Mouse (Mus musculus) megakaryocyte, adult 5-6 weeks (primary cell): ENCODE results near the gene Usp29. TPM values are rescaled to one million over a fixed set of nuclear protein-coding genes. Genes with fewer than 3 reads are reported as not detected.
"Not testable (repeated sequence)": the region's sequence is repeated elsewhere in the genome, so short reads cannot be mapped to it uniquely, and the experiment has no call there.

ENCODE experiments used
- ATAC-seq: 2 replicates; pipeline ENCODE4 v1.8.0; 2016; ENCODE audit warnings: mild to moderate bottlenecking, inconsistent platforms; ENCODE audit not compliant: poor library complexity, severe bottlenecking
- total RNA-seq, 2 experiments: library from RNA; stranded (forward) in 1 of 2; stranded (reverse) in 1 of 2; fragments of 153-499, 151-499 nt in 1 of 2; fragments of 221-1000, 200-1000 nt in 1 of 2; gene quantifications; 2 replicates each; pipeline versions ENCODE4 v1.2.3 to v1.2.4; 2015 to 2017

Usp29 gene
- total RNA-seq, 2 experiments from 2014 or later: not detected

DNA sequence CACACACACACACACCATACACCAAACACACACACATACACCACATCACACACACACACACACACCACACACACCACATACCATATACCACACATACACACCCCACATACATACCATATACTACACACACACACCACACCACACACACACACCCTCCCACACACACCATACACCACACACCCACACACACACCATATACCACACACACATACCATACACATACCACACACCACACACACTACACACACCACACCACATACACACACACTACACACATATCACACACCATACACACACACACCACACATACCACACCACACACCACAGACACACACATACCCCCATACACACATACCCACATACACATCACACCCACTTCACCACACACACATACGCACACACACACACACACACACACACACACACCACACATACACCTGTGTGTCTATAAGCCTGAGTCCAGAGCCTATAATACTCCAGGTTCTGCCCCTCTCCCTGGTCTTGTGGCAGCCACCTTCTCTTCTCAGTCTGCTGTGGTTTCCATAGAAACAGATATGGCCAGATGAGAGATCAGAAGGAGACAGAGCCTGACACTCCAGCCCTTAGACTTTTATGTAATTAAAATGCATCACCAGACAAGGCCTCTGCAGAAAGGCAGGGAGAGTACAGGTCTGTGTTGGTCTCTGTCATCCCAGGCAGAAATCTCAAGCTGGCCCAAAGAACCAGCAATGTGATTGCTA is 188.9 kb downstream of the Usp29 start:
- no peak for ATAC-seq

- ATAC-seq: no peak
These were observed 193.1 kb downstream of the Usp29 start for GRCm38 (mm10) chr7:6923515-6923914.

GRCm38 (mm10) chr7:6925926-6926730 is 195.8 kb downstream of the Usp29 start:
- no peak for ATAC-seq

DNA sequence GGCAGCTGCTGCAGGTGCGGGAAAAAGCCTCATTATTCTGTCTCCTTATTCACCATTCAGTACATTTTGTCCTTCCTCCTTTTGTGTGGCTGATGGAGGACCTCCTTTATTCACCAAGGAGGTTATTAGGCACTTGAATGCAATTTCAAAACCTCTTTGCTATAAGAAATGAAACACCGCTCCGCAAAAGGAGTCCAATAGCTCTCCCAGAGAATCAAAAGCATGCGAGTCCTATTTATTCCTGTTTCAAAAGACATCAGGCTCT is 196.3 kb downstream of the Usp29 start:
- ATAC-seq: no peak

- ATAC-seq: no peak
These were observed 198.9 kb downstream of the Usp29 start for GRCm38 (mm10) chr7:6929286-6929685.

- no peak for ATAC-seq
These were observed 204.4 kb downstream of the Usp29 start for GRCm38 (mm10) chr7:6934741-6935140.

- peak; percentile 40; the same call in 1 of the 2 replicates for ATAC-seq
These were observed 206.7 kb downstream of the Usp29 start for GRCm38 (mm10) chr7:6937040-6937439.

DNA sequence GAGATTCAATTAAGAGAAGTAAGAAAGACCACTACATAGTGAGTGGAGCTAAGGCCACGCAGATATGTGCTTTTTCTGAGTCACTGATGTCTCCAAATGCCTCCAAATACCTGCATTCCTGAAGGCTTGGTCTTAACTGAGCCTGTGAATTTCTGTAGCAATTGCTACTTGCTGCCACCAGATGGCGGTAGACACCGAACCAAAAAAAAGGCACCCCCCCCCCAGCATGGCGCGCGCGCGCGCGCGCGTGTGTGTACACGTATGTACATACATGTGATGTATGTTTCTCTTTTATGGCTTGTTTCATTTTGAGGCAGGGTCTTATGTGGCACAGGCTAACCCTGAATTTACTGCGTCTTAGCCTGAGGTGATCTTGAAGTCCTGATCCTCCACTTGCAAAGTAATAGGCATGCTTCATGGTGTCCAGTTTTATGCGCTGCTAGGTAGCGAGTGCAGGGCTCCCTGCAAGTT is 210.4 kb downstream of the Usp29 start:
- peak; percentile 67; the same call in 1 of the 2 replicates for ATAC-seq

DNA sequence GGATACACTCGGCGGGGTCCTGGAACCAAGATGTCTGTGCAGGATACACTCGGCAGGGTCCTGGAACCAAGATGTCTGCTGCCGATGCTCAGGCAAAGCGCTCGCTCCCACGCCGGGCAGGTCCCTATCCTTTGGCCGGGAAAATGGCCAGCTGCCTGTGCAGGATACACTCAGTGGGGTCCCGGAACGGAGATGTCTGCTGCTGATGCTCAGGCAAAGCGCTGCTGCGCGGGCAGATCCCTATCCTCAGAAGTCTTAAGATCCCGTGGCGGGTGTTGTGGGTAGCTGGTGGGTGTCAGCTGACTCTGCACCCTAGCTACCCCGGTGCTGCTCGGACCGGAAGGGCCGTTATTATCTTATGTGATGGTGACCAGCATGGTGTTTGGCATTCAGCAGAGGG is 217.7 kb downstream of the Usp29 start:
- not testable (repeated sequence) for ATAC-seq

DNA sequence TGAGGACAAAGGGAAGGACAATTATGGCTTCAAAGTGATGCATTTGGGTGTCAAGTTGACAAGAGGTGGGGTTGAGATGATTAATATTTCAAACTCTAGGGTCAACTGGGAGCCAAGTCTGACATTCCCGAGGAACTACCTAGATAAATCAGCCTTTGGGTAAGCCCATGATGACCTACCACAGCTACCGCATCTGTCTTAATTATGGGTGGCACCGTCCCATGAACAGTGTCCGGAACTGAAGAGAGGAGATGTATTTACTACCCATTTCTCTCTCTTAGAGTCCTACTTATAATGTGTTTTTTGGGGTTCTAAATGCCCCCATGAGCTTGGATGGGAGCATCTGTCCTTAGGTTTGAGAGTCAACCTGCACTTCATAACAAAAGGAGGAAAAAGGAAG is 226.2 kb downstream of the Usp29 start:
- ATAC-seq: no peak

DNA sequence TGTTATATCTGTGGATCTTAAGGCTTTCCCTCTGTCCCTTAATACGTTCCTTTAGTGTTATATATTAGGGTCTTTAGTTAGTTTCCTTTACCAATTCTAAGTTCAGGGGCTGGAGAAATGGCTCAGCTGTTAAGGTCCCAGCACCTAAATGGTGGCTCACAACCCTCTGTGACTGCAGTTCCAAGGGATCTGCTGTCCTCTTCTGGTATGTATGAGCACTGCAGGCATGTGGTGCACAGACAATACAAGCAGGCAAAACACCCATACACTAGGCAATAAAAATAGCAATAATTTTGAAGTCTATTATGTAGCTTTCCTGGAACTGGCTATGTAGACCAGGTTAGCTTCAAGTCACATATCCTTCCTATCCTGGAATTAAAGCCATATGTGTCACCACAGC is 228.2 kb downstream of the Usp29 start:
- no peak for ATAC-seq

DNA sequence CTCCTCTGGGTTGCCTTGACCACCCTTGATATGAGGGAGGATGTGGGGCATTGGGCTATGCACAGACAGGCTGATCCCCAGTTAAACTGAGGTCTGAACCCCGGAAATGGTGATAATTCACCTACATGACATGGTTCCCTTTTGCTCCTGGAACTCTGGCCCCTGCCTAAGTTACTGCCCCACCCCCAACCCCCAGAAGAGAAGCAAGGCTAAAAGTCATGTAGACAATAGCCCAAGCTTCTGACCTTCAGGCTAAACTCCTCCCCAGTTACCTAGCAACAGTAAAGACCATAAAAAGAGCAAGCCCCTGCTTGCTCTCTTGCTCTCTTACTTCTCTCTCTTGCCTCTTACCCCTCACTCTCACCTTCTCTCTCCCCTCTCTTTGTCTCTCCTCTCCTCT is 243.2 kb downstream of the Usp29 start:
- ATAC-seq: no peak

GRCm38 (mm10) chr7:6976890-6977289 is 246.5 kb downstream of the Usp29 start:
- no peak for ATAC-seq

DNA sequence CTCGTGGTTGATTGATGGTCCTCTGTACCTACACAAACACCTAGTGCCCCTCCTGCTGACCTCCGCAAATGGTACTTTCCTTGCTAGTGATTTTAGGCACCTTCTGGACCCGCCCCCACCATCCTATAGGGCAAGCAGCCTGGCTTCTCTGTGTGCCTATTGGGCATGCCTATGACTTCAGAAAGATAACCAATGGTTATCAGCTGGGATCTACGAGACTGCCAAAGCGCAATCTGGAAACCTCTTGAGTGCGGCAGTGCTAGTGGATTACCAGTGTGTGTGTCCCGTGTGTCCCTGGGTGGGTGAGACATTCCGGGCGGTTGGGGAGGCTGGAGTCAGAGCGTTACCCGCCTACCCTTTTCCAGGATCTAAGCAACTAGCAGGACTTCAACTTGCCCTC is 264.9 kb downstream of the Usp29 start, which contains the start of gene Aurkc:
TSS of gene Aurkc (plus strand) at position 50 of the 400 bp plus-strand sequence.
- not testable (repeated sequence) for ATAC-seq

GRCm38 (mm10) chr7:6998914-6999313 is 268.5 kb downstream of the Usp29 start:
- ATAC-seq: not testable (repeated sequence)

DNA sequence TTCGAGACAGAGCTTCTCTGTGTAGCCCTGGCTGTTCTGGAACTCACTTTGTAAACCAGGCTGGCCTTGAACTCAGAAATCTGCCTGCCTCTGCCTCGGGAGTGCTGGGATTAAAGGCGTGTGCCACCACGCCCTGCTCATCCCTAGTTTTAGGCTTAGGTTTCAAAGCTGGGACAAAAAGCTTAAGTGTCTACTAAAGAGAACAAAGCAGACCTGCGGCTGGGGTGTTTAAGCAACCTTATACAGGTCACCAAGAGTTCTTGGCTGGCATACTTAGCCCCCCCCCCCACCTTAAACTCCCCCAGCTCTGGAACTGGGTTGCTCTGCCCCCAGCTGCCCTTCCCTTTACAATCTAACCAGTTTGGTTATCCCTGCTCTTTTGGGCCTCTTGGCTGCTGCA is 275.1 kb downstream of the Usp29 start:
- ATAC-seq: not testable (repeated sequence)

Other genes starting within 250 kb of the Usp29 start
- gene Olfr5, start 243.6 kb upstream of the Usp29 start, total RNA-seq (2015): not detected in 2 replicates
- not detected in 2 replicates for gene Olfr5, start 243.6 kb upstream of the Usp29 start, total RNA-seq (2017)
- gene Olfr1347, start 230.8 kb upstream of the Usp29 start, total RNA-seq (2015): not detected in 2 replicates
- not detected in 2 replicates for gene Olfr1347, start 230.8 kb upstream of the Usp29 start, total RNA-seq (2017)
- gene Olfr1348, start 221.8 kb upstream of the Usp29 start, total RNA-seq (2015): not detected in 2 replicates
- not detected in 2 replicates for gene Olfr1348, start 221.8 kb upstream of the Usp29 start, total RNA-seq (2017)
- gene Olfr1349, start 207.6 kb upstream of the Usp29 start, total RNA-seq (2015): not detected in 2 replicates
- not detected in 2 replicates for gene Olfr1349, start 207.6 kb upstream of the Usp29 start, total RNA-seq (2017)
- not detected in 2 replicates for gene Olfr1350, start 165.7 kb upstream of the Usp29 start, total RNA-seq (2015)
- gene Olfr1350, start 165.7 kb upstream of the Usp29 start, total RNA-seq (2017): not detected in 2 replicates
- not detected in 2 replicates for gene Zim1, start 34.1 kb upstream of the Usp29 start, total RNA-seq (2015)
- gene Zim1, start 34.1 kb upstream of the Usp29 start, total RNA-seq (2017): not detected in 2 replicates
- 0.09 TPM in 1 of 2 replicates, not detected in the other for gene Peg3, start 147 bp upstream of the Usp29 start, total RNA-seq (2015)
- under 0.01 TPM in 1 of 2 replicates, not detected in the other for gene Peg3, start 147 bp upstream of the Usp29 start, total RNA-seq (2017)